Mouse (Mus musculus): ENCODE data around the gene Klhl7. TPM values are rescaled to one million over a fixed set of nuclear protein-coding genes. Genes with fewer than 3 reads are reported as not detected.

Gene Klhl7
- polyA plus RNA-seq (2014; fragmentation: Nextera tagmentation; extraction: Ambion mirVana), result 53.2 and 60.6 TPM in 2 replicates

DNA sequence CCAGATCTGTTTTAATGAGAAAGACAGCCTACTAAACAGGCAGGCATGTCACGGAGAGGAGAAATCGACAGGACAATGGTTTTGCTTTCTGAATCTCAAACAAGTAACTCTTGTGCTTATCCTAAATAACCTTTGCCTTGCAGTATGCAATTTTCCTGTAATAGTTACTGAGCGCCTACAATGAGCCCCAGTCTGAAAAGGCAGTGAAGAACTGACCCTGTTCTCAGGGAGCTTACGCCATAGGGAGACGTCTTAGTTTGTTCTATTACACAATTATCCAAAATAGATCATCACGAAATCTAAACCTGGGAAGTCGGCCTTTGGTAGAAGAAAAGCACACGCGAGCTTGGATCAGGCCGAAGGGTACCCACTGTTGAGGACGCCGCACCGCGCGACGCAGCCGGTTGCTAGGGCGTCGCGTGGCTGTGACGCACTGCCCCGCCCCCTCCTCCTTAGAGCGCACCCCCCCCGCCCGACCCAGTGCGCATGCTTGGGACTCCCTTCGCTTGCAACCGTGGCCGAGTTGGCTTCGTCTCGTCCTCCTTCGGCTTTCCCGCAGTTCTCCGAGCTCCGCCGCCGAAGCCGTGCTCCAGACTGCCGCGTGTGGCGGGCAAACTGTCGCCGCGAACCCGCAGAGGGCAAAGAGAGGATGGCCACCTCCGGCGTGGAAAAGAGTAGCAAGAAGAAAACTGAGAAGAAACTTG lies at the start of gene Klhl7:
Klhl7 (plus strand) TSS at position 500 of the 704 bp plus-strand sequence.
- Histone ChIP-seq H3K9ac (ENCODE audit: low read depth, low read length) (peak within 1 kb of the TSS; percentile 82), H3K4me2 (ENCODE audit: low read depth, low read length) (peak within 1 kb of the TSS; percentile 47), H3K27me3 (replicated peaks; ENCODE audit: control insufficient read depth, insufficient read depth, low read length) (no peaks in the 10 kb centered on the region), H3K9me3 (ENCODE audit: control insufficient read depth, low read length) (no peaks in the 10 kb centered on the region), H3K27ac (replicated peaks; ENCODE audit: low read depth, low read length) (peak within 1 kb of the TSS; percentile 91), H3K4me3 (ENCODE audit: low read depth, low read length) (peak within 1 kb of the TSS; percentile 65), H3K4me1 (ENCODE audit: control insufficient read depth, insufficient read depth, low read length) (peaks cover 4% of the 10 kb centered on the region; the same call in 1 of the 2 replicates), H3K36me3 (ENCODE audit: control insufficient read depth, insufficient read depth, low read length) (no peaks in the 10 kb centered on the region)
- ATAC-seq (ENCODE audit: low read depth), result peak; percentile 96
- DNase-seq (ENCODE audit: low spot score), result peak; percentile 95
- 2% methylated on average over 45 of the region's 47 CpGs for WGBS

DNA sequence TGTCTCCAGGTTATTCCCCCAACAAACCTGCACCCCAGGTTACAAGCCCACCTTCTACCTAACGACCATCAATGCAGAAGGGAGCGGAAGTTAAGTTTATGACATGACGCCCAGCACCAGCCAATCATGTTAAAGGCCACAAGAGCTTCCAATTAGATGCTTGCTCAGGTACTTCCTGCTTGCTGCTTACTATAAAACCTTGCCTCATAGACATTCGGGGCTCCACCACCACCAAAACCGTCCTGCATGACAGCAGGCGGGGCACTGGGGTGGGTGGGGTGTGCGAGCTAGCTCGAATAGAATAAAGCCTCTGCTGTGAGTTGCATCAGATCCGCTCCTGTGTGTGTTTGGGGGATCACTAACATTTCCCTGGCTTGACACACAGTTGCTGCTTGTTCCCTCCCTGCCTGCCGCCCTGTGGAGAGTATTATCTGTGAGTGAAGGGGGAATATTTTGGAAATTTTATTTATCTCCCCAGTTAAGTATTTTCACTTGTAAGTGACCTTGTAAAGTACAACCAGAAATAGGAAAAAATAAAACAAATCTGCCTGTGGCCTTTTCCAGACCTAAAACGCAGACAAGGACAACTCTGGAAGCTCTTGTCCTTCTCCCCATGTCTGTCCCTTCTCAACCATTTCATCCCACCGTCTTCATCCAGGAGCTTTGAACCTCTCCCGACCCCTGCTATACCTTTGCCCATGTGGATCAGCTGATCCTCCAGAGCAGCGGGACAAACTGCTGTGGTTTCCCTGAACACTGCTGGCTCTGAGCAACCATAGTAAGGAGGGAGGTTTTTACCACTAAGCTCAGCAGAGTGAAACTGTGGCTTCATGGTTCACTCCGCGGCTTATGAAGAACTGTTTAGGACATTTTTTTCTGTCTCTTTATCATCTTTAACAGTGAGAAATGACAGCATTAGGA lies 48.4 kb upstream of the Klhl7 start:
- Histone ChIP-seq H3K27ac (replicated peaks; ENCODE audit: low read depth, low read length) (no peak overlapping the region), H3K9ac (ENCODE audit: low read depth, low read length) (no peak overlapping the region), H3K4me2 (ENCODE audit: low read depth, low read length) (no peak overlapping the region), H3K27me3 (replicated peaks; ENCODE audit: control insufficient read depth, insufficient read depth, low read length) (no peaks in the 10 kb centered on the region), H3K36me3 (ENCODE audit: control insufficient read depth, insufficient read depth, low read length) (no peaks in the 10 kb centered on the region), H3K9me3 (ENCODE audit: control insufficient read depth, low read length) (peaks cover 8% of the 10 kb centered on the region), H3K4me3 (ENCODE audit: low read depth, low read length) (no peak overlapping the region), H3K4me1 (ENCODE audit: control insufficient read depth, insufficient read depth, low read length) (0 out of 2 replicates have a peak, but pooled peaks cover 3% of the 10 kb centered on the region)
- 58% methylated on average over 16 of the region's 16 CpGs for WGBS
- no peak for ATAC-seq (ENCODE audit: low read depth)
- no peak for DNase-seq (ENCODE audit: low spot score)

DNA sequence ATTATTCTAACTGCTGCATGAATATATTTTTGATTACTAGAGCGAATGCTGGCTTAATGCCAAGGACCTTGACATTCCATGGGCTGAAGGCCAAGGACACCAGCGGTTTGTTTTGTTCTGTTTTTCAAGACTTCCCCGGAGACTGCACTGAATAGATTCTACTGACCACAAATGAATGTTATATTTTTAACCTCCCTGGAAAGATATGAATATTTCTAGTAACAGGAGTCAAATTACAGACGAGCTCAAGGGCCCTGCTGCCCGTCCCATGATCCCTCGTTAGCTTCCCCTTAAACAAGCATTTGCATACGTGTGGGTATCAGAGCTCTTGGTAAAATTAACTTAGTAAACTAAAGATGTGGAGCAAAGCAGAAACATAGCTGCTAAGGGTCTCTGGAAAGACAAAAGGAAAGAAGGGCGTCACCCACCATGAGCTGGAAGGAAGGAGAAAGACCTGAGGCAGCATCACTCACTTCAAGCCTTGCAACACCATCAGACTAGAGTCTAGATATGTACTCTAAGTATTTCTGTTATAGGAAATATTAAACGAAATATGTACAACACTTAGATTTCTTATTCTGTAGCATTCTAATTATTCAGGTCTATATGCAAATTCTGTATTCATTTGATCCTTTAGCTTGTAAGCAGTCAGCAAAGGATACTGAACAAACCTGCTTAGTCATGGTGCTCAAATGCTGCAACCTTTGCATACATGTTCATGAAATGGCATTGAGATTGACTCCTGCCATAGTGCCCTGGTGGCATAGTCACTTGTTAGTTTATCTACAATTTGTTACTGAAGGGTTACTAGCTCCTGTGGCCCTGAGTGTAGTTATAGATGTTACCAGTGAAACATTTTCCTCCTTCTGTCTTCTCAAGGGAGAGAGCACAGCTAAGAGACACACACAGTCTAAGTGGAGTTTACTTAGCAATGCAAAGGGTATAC lies 46.9 kb upstream of the Klhl7 start:
- WGBS, result 39% methylated on average over 9 of the region's 9 CpGs
- Histone ChIP-seq H3K27ac (replicated peaks; ENCODE audit: low read depth, low read length) (0 out of 2 replicates have a peak overlapping the region, but pooled peaks have one; percentile 1), H3K4me1 (ENCODE audit: control insufficient read depth, insufficient read depth, low read length) (0 out of 2 replicates have a peak, but pooled peaks cover 3% of the 10 kb centered on the region), H3K27me3 (replicated peaks; ENCODE audit: control insufficient read depth, insufficient read depth, low read length) (no peaks in the 10 kb centered on the region), H3K36me3 (ENCODE audit: control insufficient read depth, insufficient read depth, low read length) (no peaks in the 10 kb centered on the region), H3K9ac (ENCODE audit: low read depth, low read length) (no peak overlapping the region), H3K4me3 (ENCODE audit: low read depth, low read length) (no peak overlapping the region), H3K4me2 (ENCODE audit: low read depth, low read length) (no peak overlapping the region), H3K9me3 (ENCODE audit: control insufficient read depth, low read length) (peaks cover 8% of the 10 kb centered on the region)
- no peak for ATAC-seq (ENCODE audit: low read depth)
- DNase-seq (ENCODE audit: low spot score), result peak; percentile 49

GRCm38 (mm10) chr5:24054382-24054781 lies 46.0 kb upstream of the Klhl7 start:
- ATAC-seq (ENCODE audit: low read depth), result no peak
- no peak for DNase-seq (ENCODE audit: low spot score)
- Histone ChIP-seq H3K36me3 (ENCODE audit: control insufficient read depth, insufficient read depth, low read length) (no peaks in the 10 kb centered on the region), H3K4me1 (ENCODE audit: control insufficient read depth, insufficient read depth, low read length) (0 out of 2 replicates have a peak, but pooled peaks cover 3% of the 10 kb centered on the region), H3K27ac (replicated peaks; ENCODE audit: low read depth, low read length) (no peak overlapping the region), H3K9me3 (ENCODE audit: control insufficient read depth, low read length) (peaks cover 8% of the 10 kb centered on the region), H3K4me3 (ENCODE audit: low read depth, low read length) (no peak overlapping the region), H3K27me3 (replicated peaks; ENCODE audit: control insufficient read depth, insufficient read depth, low read length) (no peaks in the 10 kb centered on the region), H3K9ac (ENCODE audit: low read depth, low read length) (no peak overlapping the region), H3K4me2 (ENCODE audit: low read depth, low read length) (no peak overlapping the region)
- WGBS, result 89% methylated on average over 3 of the region's 3 CpGs

DNA sequence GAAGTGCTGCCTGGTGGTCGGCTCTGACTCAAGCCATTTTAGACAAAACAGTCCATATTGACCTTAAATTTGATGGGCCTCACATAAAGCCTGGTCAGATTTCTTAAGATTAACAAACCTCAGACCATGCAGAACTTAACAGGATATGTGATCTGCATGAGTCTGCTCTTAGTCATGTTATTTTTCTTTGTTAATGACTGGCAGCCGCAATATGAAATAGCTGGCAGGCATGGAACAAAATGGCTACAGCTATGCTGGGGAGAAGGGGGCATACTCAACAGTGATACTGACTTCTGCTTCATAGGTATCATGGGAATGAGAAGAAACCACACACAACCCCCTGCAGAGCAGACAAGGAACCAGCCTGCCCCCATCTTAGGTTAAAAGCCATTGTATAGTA lies 43.5 kb upstream of the Klhl7 start:
- Histone ChIP-seq H3K36me3 (ENCODE audit: control insufficient read depth, insufficient read depth, low read length) (no peaks in the 10 kb centered on the region), H3K4me1 (ENCODE audit: control insufficient read depth, insufficient read depth, low read length) (0 out of 2 replicates have a peak, but pooled peaks cover 3% of the 10 kb centered on the region), H3K9ac (ENCODE audit: low read depth, low read length) (no peak overlapping the region), H3K27ac (replicated peaks; ENCODE audit: low read depth, low read length) (no peak overlapping the region), H3K9me3 (ENCODE audit: control insufficient read depth, low read length) (peaks cover 8% of the 10 kb centered on the region), H3K4me3 (ENCODE audit: low read depth, low read length) (no peak overlapping the region), H3K4me2 (ENCODE audit: low read depth, low read length) (no peak overlapping the region), H3K27me3 (replicated peaks; ENCODE audit: control insufficient read depth, insufficient read depth, low read length) (no peaks in the 10 kb centered on the region)
- no peak for ATAC-seq (ENCODE audit: low read depth)
- no peak for DNase-seq (ENCODE audit: low spot score)
- 62% methylated on average over 2 of the region's 2 CpGs for WGBS

- no peak overlapping the region for H3K4me2 ChIP-seq (ENCODE audit: low read depth, low read length)
- WGBS, result 70% methylated on average over 3 of the region's 3 CpGs
- H3K27ac ChIP-seq (replicated peaks; ENCODE audit: low read depth, low read length), result no peak overlapping the region
- DNase-seq (ENCODE audit: low spot score) (no peak), ATAC-seq (ENCODE audit: low read depth) (no peak)
- H3K9me3 ChIP-seq (ENCODE audit: control insufficient read depth, low read length), result peaks cover 8% of the 10 kb centered on the region
- no peaks in the 10 kb centered on the region for H3K36me3 ChIP-seq (ENCODE audit: control insufficient read depth, insufficient read depth, low read length)
- H3K4me3 ChIP-seq (ENCODE audit: low read depth, low read length), result no peak overlapping the region
- no peaks in the 10 kb centered on the region for H3K27me3 ChIP-seq (replicated peaks; ENCODE audit: control insufficient read depth, insufficient read depth, low read length)
- no peak overlapping the region for H3K9ac ChIP-seq (ENCODE audit: low read depth, low read length)
- 0 out of 2 replicates have a peak, but pooled peaks cover 3% of the 10 kb centered on the region for H3K4me1 ChIP-seq (ENCODE audit: control insufficient read depth, insufficient read depth, low read length)
Observed at GRCm38 (mm10) chr5:24057592-24057991, 42.8 kb upstream of the Klhl7 start.

- Histone ChIP-seq H3K4me3 (ENCODE audit: low read depth, low read length) (no peak overlapping the region), H3K27ac (replicated peaks; ENCODE audit: low read depth, low read length) (no peak overlapping the region), H3K27me3 (replicated peaks; ENCODE audit: control insufficient read depth, insufficient read depth, low read length) (no peaks in the 10 kb centered on the region), H3K4me2 (ENCODE audit: low read depth, low read length) (no peak overlapping the region), H3K36me3 (ENCODE audit: control insufficient read depth, insufficient read depth, low read length) (no peaks in the 10 kb centered on the region), H3K9ac (ENCODE audit: low read depth, low read length) (no peak overlapping the region), H3K4me1 (ENCODE audit: control insufficient read depth, insufficient read depth, low read length) (no peaks in the 10 kb centered on the region), H3K9me3 (ENCODE audit: control insufficient read depth, low read length) (peaks cover under 1% of the 10 kb centered on the region; the same call in 1 of the 2 replicates)
- WGBS, result 58% methylated on average over 3 of the region's 3 CpGs
- no peak for ATAC-seq (ENCODE audit: low read depth)
- no peak for DNase-seq (ENCODE audit: low spot score)
Observed at GRCm38 (mm10) chr5:24060949-24061348, 39.5 kb upstream of the Klhl7 start.

DNA sequence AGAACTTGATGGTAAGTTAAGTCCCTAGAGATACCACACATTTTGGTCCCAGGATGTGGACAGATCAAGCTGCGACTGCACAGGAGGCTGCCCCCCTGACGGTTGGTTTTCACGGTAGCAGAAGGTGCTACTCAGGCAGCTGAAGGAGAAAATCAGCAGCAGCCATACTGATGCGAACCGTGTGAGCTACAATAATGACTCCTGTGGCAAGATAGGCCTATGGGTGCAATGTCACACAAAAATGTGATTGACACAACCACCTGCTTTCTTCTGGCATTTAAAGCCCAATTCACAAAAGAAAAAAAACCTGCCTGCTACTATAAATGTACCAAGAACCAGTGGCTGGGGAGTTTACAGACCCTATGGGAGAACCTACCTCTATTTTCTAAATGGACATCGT lies 37.4 kb upstream of the Klhl7 start:
- DNase-seq (ENCODE audit: low spot score), result no peak
- WGBS, result 83% methylated on average over 6 of the region's 6 CpGs

More for the DNA sequence above, 37.4 kb upstream of the Klhl7 start:
- no peaks in the 10 kb centered on the region for H3K4me1 ChIP-seq (ENCODE audit: control insufficient read depth, insufficient read depth, low read length)
- no peak overlapping the region for H3K27ac ChIP-seq (replicated peaks; ENCODE audit: low read depth, low read length)
- H3K4me2 ChIP-seq (ENCODE audit: low read depth, low read length), result no peak overlapping the region
- H3K9me3 ChIP-seq (ENCODE audit: control insufficient read depth, low read length), result no peaks in the 10 kb centered on the region
- H3K9ac ChIP-seq (ENCODE audit: low read depth, low read length), result no peak overlapping the region
- H3K27me3 ChIP-seq (replicated peaks; ENCODE audit: control insufficient read depth, insufficient read depth, low read length), result no peaks in the 10 kb centered on the region
- H3K4me3 ChIP-seq (ENCODE audit: low read depth, low read length), result no peak overlapping the region
- H3K36me3 ChIP-seq (ENCODE audit: control insufficient read depth, insufficient read depth, low read length), result no peaks in the 10 kb centered on the region
- ATAC-seq (ENCODE audit: low read depth), result no peak

Data from embryonic facial prominence, embryonic 14.5 days (tissue).